Mouse (Mus musculus): ENCODE results near the gene Lipt2.

Gene Lipt2

DNA sequence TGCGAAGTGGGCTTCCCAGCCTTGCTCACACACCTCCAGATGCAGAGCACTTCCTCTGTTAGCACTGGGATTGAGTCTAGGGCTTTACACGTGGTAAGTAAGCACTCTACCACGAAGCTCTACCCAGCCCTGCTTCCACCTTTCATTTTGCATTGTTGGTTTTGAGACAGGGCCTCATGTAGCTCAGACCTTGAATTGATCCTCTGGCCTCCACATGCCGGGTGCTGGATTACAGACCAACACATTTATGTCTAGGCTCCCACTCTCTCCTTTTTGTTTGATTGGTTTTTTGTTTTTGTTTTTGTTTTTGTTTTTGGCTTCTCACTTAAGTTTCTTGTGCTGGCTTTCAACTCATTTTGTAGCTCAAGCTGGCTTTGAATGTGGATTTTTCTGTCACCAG is 11.7 kb downstream of the Lipt2 start:
- CTCF ChIA-PET: no interaction called here

DNA sequence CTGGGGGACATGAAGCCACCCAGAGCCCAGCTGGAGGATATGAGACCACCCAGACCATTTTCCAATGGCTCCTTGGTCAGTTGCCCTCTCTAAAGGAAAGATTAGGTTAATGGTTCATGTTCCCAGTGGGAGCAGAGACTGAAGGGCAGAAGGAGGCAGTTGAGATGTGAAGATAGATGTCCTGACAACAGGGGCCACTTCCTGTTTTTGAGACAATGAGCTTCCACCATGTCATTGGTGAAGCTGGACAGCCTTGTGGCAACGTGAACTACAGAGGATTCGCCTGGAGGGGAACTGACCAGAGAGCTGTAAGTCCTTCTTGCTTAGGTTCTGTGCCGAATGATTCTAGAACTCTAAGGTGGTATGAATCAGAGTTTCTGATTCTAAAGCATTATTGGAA is 17.2 kb downstream of the Lipt2 start, which contains the start of gene Kcne3:
Gene Kcne3, plus strand, starts transcription at position 234 of the 400 bp plus-strand sequence.
- CTCF ChIA-PET: no interaction called here

GRCm38 (mm10) chr7:100178016-100178890 is 19.2 kb downstream of the Lipt2 start:
- CTCF ChIA-PET: no interaction called here

- CTCF ChIA-PET: no interaction called here
These were observed 19.8 kb downstream of the Lipt2 start for GRCm38 (mm10) chr7:100178891-100179233.

GRCm38 (mm10) chr7:100179394-100179793 is 20.3 kb downstream of the Lipt2 start:
- CTCF ChIA-PET: no interaction called here

DNA sequence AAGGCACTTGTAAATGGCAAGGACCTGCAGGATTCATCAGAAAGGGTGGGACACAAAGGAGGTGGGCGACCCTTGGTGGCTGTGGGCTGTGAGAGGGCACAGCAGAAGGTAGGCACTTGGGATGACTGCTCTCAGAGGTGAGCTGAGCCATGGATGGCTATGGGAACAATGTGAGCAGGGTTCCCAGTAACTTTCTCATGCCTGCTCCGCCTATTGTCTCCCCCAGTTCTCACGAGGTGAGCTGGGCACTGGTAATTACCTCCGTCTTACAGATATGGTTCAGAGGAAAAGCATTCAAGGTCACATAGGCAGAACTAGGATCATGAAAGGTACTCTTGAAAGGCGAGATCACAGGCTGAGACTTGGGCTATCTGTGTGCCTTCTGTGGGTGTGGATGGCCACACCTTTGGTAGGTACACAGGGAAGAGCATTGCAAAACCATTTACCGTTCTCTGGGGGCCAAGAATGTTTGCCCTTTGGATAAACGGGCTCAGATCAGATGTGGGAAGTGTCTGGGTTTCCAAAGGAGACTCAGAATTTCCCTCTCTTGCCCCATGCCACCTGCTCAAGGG is 20.8 kb downstream of the Lipt2 start:
- CTCF ChIA-PET: no interaction called here

- CTCF ChIA-PET: no interaction called here
These were observed 22.1 kb downstream of the Lipt2 start for GRCm38 (mm10) chr7:100181176-100181575.

GRCm38 (mm10) chr7:100181614-100182013 is 22.5 kb downstream of the Lipt2 start:
- CTCF ChIA-PET: no interaction called here

GRCm38 (mm10) chr7:100182388-100182787 is 23.3 kb downstream of the Lipt2 start:
- CTCF ChIA-PET: no interaction called here

DNA sequence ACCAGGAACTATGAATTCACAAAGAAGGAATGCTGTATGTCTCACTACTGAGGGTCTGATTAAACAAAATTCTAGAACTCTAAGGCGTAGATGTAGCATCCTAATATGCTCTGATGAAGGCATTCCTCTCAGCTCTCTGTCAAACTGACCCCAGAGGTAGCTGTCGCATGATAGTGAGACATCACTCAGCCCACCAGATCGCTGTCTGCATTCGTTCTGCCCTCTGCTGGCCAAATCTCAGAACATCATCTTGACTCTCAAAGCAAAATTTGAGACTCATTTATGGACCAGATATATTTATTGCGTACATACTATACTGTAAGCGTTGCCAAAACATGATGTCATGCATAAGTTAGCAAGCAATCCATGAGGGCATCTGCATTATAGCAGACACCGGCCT is 28.5 kb downstream of the Lipt2 start:
- CTCF ChIA-PET: interaction anchor here (0.5 kb wide), 1 partner anchor 23 kb away, joined by 3 read pairs; no protein-coding TSS in a partner anchor

DNA sequence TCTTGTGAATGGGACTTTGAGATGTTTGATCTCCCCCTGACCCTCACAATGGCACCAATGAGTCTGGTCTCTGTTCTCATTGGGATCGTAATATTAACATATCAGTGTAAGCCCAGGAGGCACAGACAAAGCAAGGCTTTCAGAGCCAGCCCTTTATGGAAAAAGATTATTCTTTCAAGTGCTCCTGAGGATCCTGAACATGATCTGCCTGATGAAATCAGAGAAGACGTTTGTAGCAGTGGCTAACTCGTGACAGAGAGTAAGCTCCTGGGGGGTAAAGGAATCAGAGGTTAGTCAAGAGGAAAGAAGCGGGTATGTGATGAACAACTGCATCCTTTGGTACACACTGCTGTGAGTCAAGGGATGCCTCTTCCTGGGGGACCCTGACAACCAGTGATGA is 31.1 kb downstream of the Lipt2 start:
- CTCF ChIA-PET: interaction anchor here (0.6 kb wide), 1 partner anchor 19 kb away, joined by 3 read pairs; no protein-coding TSS in a partner anchor

DNA sequence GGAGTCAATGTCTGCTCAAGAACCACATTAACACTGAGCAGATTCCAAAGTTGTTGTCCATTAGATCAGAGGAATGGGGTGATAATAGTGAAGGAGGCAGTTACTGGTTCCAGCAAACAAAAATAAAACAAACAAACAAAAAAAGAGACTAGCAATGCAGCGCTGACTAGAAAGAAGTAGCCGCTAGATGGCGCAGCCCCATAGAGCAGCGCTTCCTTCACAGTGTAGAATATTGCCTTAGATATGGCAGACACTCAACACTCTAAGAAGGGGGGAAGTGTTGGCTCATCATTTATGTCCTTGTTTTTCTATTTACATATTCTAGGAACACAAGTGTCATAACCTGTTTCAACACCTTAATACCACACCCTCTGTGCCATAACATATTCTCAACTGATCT is 31.7 kb downstream of the Lipt2 start:
- CTCF ChIA-PET: no interaction called here

GRCm38 (mm10) chr7:100201191-100201590 is 42.1 kb downstream of the Lipt2 start:
- CTCF ChIA-PET: interaction anchor here (0.9 kb wide), 1 partner anchor 55 kb away, joined by 15 read pairs; no protein-coding TSS in a partner anchor

DNA sequence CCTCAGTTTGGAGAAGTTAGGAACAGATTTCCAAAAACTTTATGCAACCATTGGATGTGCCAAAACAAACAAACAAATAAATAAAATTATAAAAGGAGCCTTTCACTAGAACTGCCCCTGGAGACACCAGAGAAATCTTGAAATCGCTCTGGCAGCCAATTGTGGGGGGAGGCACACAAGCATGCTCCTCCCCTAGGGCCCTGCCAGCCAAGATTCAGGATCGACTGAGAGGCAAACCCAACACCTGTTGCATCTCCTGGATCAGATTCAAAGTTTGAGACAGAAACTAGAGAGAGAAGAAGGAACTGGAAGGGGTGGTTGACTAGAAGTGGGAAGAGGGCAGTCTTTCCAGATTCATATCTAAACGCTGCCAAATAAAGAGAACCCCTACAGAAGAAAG is 44.5 kb downstream of the Lipt2 start:
- CTCF ChIA-PET: no interaction called here

DNA sequence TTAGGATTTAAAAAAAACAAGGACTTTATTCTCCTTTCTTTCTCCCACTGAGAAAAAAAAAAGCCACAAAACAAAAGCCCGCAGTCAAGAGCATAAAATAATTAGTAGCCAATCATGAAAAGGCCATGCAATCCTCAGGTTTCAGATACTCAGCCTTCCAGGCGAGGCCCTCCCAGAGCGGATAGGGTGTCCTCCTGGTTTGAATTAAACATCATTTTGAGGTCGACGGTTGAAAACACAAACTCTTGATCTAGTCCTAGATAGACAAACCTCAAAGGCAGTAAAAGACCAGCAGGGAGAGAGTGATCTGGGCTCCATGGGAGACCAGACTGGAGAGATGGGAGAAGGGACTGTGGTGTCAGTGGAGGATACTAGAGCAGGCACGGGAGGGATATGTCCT is 45.8 kb downstream of the Lipt2 start:
- CTCF ChIA-PET: no interaction called here

DNA sequence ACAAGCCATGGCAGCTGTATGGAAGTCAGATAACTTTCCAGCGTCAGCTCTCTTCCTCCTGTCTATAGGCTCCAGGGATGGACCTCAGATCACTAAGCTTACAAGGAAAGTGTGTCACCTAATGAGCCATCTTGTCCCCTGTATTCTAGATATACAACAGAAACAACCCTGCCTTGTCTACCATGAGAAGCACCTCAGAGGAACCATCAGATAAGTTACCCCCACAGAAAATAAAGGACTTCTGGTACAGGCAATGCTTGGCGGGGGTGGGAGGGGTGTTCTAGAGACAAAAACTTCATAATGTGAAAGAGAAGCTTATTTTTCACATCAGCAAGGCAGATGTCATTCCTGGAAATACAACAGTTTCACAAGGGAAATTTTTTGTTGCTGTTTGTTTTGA is 47.1 kb downstream of the Lipt2 start:
- CTCF ChIA-PET: no interaction called here

GRCm38 (mm10) chr7:100207886-100208285 is 48.8 kb downstream of the Lipt2 start:
- CTCF ChIA-PET: no interaction called here
